Comparison of ENCODE assay signal across 7 mouse cellular contexts in genomic region chr9:41582171-41582570, GRCm38 (mm10).
DNase-seq lines count a peak whose midpoint lies in the region; ATAC-seq and TF ChIP-seq lines count a peak whose summit lies in the region.

No protein-coding gene starts in this region.

- H3K4me2 ChIP-seq in neural tube, embryonic 11.5 days (ENCODE audit: low read depth) = peak overlapping the region; percentile 40
- peak overlapping the region; percentile 76 for H3K4me2 ChIP-seq in forebrain, embryonic 14.5 days (ENCODE audit: low read length)
- peak overlapping the region; percentile 50 for H3K4me2 ChIP-seq in limb, embryonic 11.5 days (ENCODE audit: low read depth, severe bottlenecking)
- H3K4me2 ChIP-seq in stomach, postnatal 0 days (replicated peaks; ENCODE audit: low read depth) = peak overlapping the region; percentile 48

- no peak for TF ChIP-seq EP300 in stomach, postnatal 0 days (optimal IDR thresholded peaks at IDR 0.05)

- H3K4me1 ChIP-seq in neural tube, embryonic 11.5 days (ENCODE audit: control insufficient read depth, insufficient read depth, low read length) = peaks cover 8% of the 10 kb centered on the region
- peaks cover 17% of the 10 kb centered on the region for H3K4me1 ChIP-seq in forebrain, embryonic 14.5 days (ENCODE audit: control insufficient read depth, insufficient read depth, low read length)
- H3K4me1 ChIP-seq in limb, embryonic 11.5 days (ENCODE audit: control insufficient read depth, insufficient read depth, low read length) = peaks cover 9% of the 10 kb centered on the region
- no peaks in the 10 kb centered on the region for H3K4me1 ChIP-seq in stomach, postnatal 0 days (replicated peaks; ENCODE audit: control insufficient read depth, insufficient read depth)

- no peaks in the 10 kb centered on the region for H3K9me3 ChIP-seq in neural tube, embryonic 11.5 days (ENCODE audit: control insufficient read depth, low read length)
- no peaks in the 10 kb centered on the region for H3K9me3 ChIP-seq in forebrain, embryonic 14.5 days (replicated peaks; ENCODE audit: control insufficient read depth, low read length)
- no peaks in the 10 kb centered on the region for H3K9me3 ChIP-seq in limb, embryonic 11.5 days (ENCODE audit: control insufficient read depth, low read length)
- no peaks in the 10 kb centered on the region for H3K9me3 ChIP-seq in stomach, postnatal 0 days (ENCODE audit: control insufficient read depth, low read length)

- DNase-seq in neural tube, embryonic 11.5 days (ENCODE audit: low spot score) = peak; percentile 41
- no peak for DNase-seq in neural tube, embryonic 10.5 days (ENCODE audit: extremely low spot score, low spot score)
- peak; percentile 81 for DNase-seq in forebrain, embryonic 14.5 days (ENCODE audit: low spot score)
- peak; percentile 74 for DNase-seq in limb, embryonic 11.5 days (ENCODE audit: low spot score)
- DNase-seq in stomach, postnatal 0 days (ENCODE audit: low spot score) = no peak
- no peak for DNase-seq in frontal cortex, postnatal 25 days (ENCODE audit: low spot score in 2 of 2)
- DNase-seq in layer of hippocampus, postnatal 25 days (ENCODE audit: extremely low spot score in 1 of 2, low spot score in 1 of 2) = no peak

- no peaks in the 10 kb centered on the region for H3K36me3 ChIP-seq in neural tube, embryonic 11.5 days (ENCODE audit: control insufficient read depth, insufficient read depth, low read length)
- H3K36me3 ChIP-seq in forebrain, embryonic 14.5 days (ENCODE audit: control insufficient read depth, insufficient read depth, low read length) = peaks cover 19% of the 10 kb centered on the region; the same call in 1 of the 2 replicates
- no peaks in the 10 kb centered on the region for H3K36me3 ChIP-seq in limb, embryonic 11.5 days (ENCODE audit: control insufficient read depth, insufficient read depth, low read length)
- H3K36me3 ChIP-seq in stomach, postnatal 0 days (ENCODE audit: control insufficient read depth, insufficient read depth, low read length) = no peaks in the 10 kb centered on the region

- peak overlapping the region; percentile 45 for H3K4me3 ChIP-seq in neural tube, embryonic 11.5 days (ENCODE audit: low read depth, low read length)
- H3K4me3 ChIP-seq in forebrain, embryonic 14.5 days (ENCODE audit: low read depth, low read length) = peak overlapping the region; percentile 82
- peak overlapping the region; percentile 65 for H3K4me3 ChIP-seq in limb, embryonic 11.5 days (ENCODE audit: low read depth, low read length)
- H3K4me3 ChIP-seq in stomach, postnatal 0 days (ENCODE audit: low read depth, low read length) = peak overlapping the region; percentile 47

- peak overlapping the region; percentile 86 for H3K27ac ChIP-seq in neural tube, embryonic 11.5 days (ENCODE audit: low read depth, low read length)
- peak overlapping the region; percentile 100 for H3K27ac ChIP-seq in forebrain, embryonic 14.5 days (ENCODE audit: low read depth, low read length)
- peak overlapping the region; percentile 97 for H3K27ac ChIP-seq in limb, embryonic 11.5 days (replicated peaks; ENCODE audit: low read depth, low read length)
- H3K27ac ChIP-seq in stomach, postnatal 0 days (replicated peaks) = peak overlapping the region; percentile 74; the same call in 1 of the 2 replicates

- WGBS in neural tube, embryonic 11.5 days = 59% methylated on average over 8 of the region's 8 CpGs
- under 1% methylated on average over 8 of the region's 8 CpGs for WGBS in forebrain, embryonic 14.5 days
- WGBS in limb, embryonic 11.5 days = 33% methylated on average over 8 of the region's 8 CpGs
- 17% methylated on average over 8 of the region's 8 CpGs for WGBS in stomach, postnatal 0 days

- H3K27me3 ChIP-seq in neural tube, embryonic 11.5 days (ENCODE audit: control insufficient read depth, insufficient read depth, low read length) = no peaks in the 10 kb centered on the region
- no peaks in the 10 kb centered on the region for H3K27me3 ChIP-seq in forebrain, embryonic 14.5 days (replicated peaks; ENCODE audit: control insufficient read depth, insufficient read depth, low read length)
- no peaks in the 10 kb centered on the region for H3K27me3 ChIP-seq in limb, embryonic 11.5 days (ENCODE audit: control insufficient read depth, insufficient read depth, low read length)
- no peaks in the 10 kb centered on the region for H3K27me3 ChIP-seq in stomach, postnatal 0 days (ENCODE audit: control insufficient read depth, insufficient read depth, low read length)

- ATAC-seq in neural tube, embryonic 11.5 days (ENCODE audit: insufficient read depth, low FRiP score, low TSS enrichment) = no peak
- peak; percentile 5; the same call in 1 of the 2 replicates for ATAC-seq in forebrain, embryonic 14.5 days
- no peak for ATAC-seq in limb, embryonic 11.5 days (ENCODE audit: insufficient number of reproducible peaks, low FRiP score, low TSS enrichment, low read depth)
- no peak for ATAC-seq in stomach, postnatal 0 days (ENCODE audit: low FRiP score, low TSS enrichment)

- TF ChIP-seq CTCF in stomach, postnatal 0 days (IDR thresholded peaks at IDR 0.05; ENCODE audit: low read depth) = no peak

- H3K9ac ChIP-seq in neural tube, embryonic 11.5 days (ENCODE audit: low read length) = peak overlapping the region; percentile 65
- peak overlapping the region; percentile 100 for H3K9ac ChIP-seq in forebrain, embryonic 14.5 days (ENCODE audit: low read length)
- peak overlapping the region; percentile 94 for H3K9ac ChIP-seq in limb, embryonic 11.5 days (ENCODE audit: low read length)
- peak overlapping the region; percentile 71 for H3K9ac ChIP-seq in stomach, postnatal 0 days (ENCODE audit: low read length)

Comparison
In these comparisons a context has a peak if more than half of its experiments do, and no peak if none do; other contexts are left out.
1. DNase-seq: peak in neural tube, embryonic 11.5 days (single experiment), forebrain, embryonic 14.5 days (single experiment) and limb, embryonic 11.5 days (single experiment); none in neural tube, embryonic 10.5 days (single experiment), stomach, postnatal 0 days (single experiment), frontal cortex, postnatal 25 days (0 of 2) and layer of hippocampus, postnatal 25 days (0 of 2).
2. Peak in every context shown above with its lines, with median percentiles within 50 percentile points of each other: H3K27ac ChIP-seq, H3K4me2 ChIP-seq, H3K4me3 ChIP-seq and H3K9ac ChIP-seq.